Mouse (Mus musculus) heart, embryonic 14.5 days (tissue): ENCODE measurements around the gene Lactbl1. TPM values are rescaled to one million over a fixed set of nuclear protein-coding genes. Genes with fewer than 3 reads are reported as not detected.

Source experiments
- ATAC-seq: fragments of 200-750 bp; cut with Nextera tagmentation; 2 replicates; pipeline ENCODE4 v1.8.0; 2017; ENCODE audit warnings: low read depth, moderate TSS enrichment; ENCODE audit not compliant: insufficient number of reproducible peaks, insufficient read depth, low FRiP score
- H3K27ac ChIP-seq, 2 experiments: fragments of 200-500 bp in 1 of 2; fragments of 300-500 bp in 1 of 2; sonication (generic) in 1 of 2; replicated peaks in 1 of 2; 2 replicates each; pipeline ENCODE4 v1.5.1; 2012 to 2014; ENCODE audit warnings: low read depth in 2 of 2, low read length in 2 of 2, control low read depth in 1 of 2, mild to moderate bottlenecking in 1 of 2, mixed read lengths in 1 of 2; ENCODE audit not compliant: control insufficient read depth in 1 of 2, insufficient read depth in 1 of 2
- H3K27me3 ChIP-seq: fragments of 300-500 bp; sonication (generic); 2 replicates; pipeline ENCODE4 v1.6.1; 2014; ENCODE audit warnings: mild to moderate bottlenecking, low read length, control low read depth; ENCODE audit not compliant: control insufficient read depth, insufficient read depth
- H3K36me3 ChIP-seq: fragments of 300-500 bp; sonication (generic); 2 replicates; pipeline ENCODE4 v1.6.1; 2014; ENCODE audit warnings: mild to moderate bottlenecking, control low read depth, low read length, mixed read lengths; ENCODE audit not compliant: control insufficient read depth, insufficient read depth
- H3K4me1 ChIP-seq, 2 experiments: fragments of 200-500 bp in 1 of 2; fragments of 300-500 bp in 1 of 2; sonication (generic) in 1 of 2; 2 replicates each; pipeline ENCODE4 v1.6.1; 2012 to 2014; ENCODE audit warnings: low read length in 2 of 2, control low read depth in 1 of 2, mixed read lengths in 1 of 2; ENCODE audit not compliant: control insufficient read depth in 2 of 2, insufficient read depth in 2 of 2
- H3K4me2 ChIP-seq: fragments of 300-500 bp; sonication (generic); 2 replicates; pipeline ENCODE4 v1.6.1; 2014; ENCODE audit warnings: mild to moderate bottlenecking, low read length
- H3K4me3 ChIP-seq, 2 experiments: fragments of 200-500 bp in 1 of 2; fragments of 300-500 bp in 1 of 2; sonication (generic) in 1 of 2; 2 replicates each; pipeline ENCODE4 v1.5.1; 2012 to 2014; ENCODE audit warnings: low read length in 2 of 2, mild to moderate bottlenecking in 2 of 2, control low read depth in 1 of 2, low read depth in 1 of 2, moderate library complexity in 1 of 2; ENCODE audit not compliant: control insufficient read depth in 1 of 2, insufficient read depth in 1 of 2
- H3K9ac ChIP-seq: fragments of 300-500 bp; sonication (generic); 2 replicates; pipeline ENCODE4 v1.6.1; 2014; ENCODE audit warnings: mild to moderate bottlenecking, low read length
- H3K9me3 ChIP-seq: fragments of 300-500 bp; sonication (generic); 2 replicates; pipeline ENCODE4 v1.6.1; 2016; ENCODE audit warnings: low read length, control low read depth; ENCODE audit not compliant: control insufficient read depth
- WGBS: fragments of 180-500 bp; shearing (Covaris S2); extraction: QIAGEN DNeasy Blood & Tissue Kit; methylation state at CpG from one replicate; pipeline ENCODE4 v1.1.7; 2014; 5-methylcytosine and 5-hydroxymethylcytosine counted together
- polyA plus RNA-seq: library from polyadenylated mRNA; unstranded; fragments of >200 nt; fragmentation: Nextera tagmentation; extraction: Ambion mirVana; gene quantifications from 2 replicates; pipeline ENCODE4 v1.2.1, GENCODE M21; 2014

Lactbl1 gene
- polyA plus RNA-seq, 1 experiment from 2014 or later: not detected

DNA sequence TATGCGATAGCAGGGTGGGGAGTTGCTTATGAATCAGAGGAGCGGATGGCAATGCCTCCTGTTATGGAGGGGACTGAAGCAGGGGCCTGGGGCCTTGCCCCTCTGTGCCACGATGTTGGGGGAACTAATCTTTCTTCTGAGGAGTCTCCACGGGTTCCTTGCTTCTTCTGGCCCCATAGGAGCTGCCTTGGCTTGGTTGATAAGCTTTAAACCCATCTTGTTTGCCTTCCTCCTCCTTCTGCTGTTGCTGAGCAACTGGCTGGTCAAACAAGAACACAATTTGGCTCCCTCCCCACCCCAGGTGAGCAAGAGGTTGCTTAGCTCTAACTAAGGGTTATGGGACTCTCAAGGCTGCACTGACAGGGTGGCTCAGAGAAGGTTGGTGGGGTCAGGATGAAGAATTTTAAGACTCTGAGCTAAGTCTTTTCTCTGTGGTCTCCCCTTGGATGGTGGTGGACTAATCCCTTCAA is 12.0 kb upstream of the Lactbl1 start, which contains the start of gene Tex46:
TSS of gene Tex46 (plus strand) at position 51 of the 470 bp plus-strand sequence.
- Histone ChIP-seq H3K9ac (no peak within 1 kb of the TSS), H3K27ac (no peak within 1 kb of the TSS), H3K4me3 (no peak within 1 kb of the TSS), H3K36me3 (no peaks in the 10 kb centered on the region), H3K4me1 (no peaks in the 10 kb centered on the region), H3K27me3 (no peaks in the 10 kb centered on the region), H3K9me3 (no peaks in the 10 kb centered on the region), H3K4me2 (no peak within 1 kb of the TSS)
- ATAC-seq: no peak
- 53% methylated on average over 4 of the region's 4 CpGs for WGBS

DNA sequence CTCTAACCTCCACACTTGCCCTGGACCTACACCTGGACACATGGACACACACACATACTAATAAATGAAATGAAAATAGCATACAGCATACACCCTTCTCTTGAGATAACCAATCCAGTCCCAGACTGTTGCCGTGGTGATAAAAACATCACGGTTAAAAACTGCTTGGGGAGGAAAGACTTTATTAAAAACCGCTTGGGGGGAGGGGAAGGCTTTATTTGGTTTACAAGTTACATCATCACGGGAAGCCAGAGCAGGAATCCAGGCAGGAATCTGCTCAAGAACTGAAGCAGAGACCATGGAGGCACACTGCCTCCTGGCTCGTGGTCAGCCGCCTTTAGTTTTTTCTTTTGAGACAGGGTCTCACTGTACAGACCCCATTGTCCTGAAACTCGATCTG is 8.8 kb upstream of the Lactbl1 start:
- no peak for ATAC-seq
- 62% methylated on average over 7 of the region's 7 CpGs for WGBS
- Histone ChIP-seq H3K4me1 (peaks cover 0 to 2% of the 10 kb centered on the region in 2 experiments; a peak in 1 of 4 replicates), H3K4me2 (no peak overlapping the region), H3K9ac (no peak overlapping the region), H3K36me3 (no peaks in the 10 kb centered on the region), H3K9me3 (no peaks in the 10 kb centered on the region), H3K27me3 (no peaks in the 10 kb centered on the region), H3K4me3 (no peak overlapping the region), H3K27ac (no peak overlapping the region)

DNA sequence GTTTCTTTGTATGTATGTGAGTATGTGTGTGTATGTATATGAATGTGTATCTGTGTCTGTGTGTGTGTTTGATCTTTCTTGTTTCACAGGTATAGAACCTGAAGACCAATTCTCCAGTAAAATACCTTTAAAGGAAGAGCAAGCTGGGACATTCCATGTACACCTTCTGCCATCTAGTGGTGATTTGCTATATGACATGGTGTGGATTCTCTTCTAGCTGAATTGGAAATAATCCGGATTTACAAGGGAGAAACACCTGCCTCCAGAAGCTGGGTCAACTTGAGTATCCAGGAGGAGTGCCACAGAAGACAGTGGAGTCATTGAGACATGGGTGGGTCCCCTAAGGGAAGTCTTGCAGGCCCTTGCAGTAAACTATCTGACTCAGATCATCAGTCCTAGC is 1.1 kb upstream of the Lactbl1 start:
- no peaks in the 10 kb centered on the region for H3K36me3 ChIP-seq
- peaks cover 4% of the 10 kb centered on the region in 2 experiments; a peak in 2 of 4 replicates for H3K4me1 ChIP-seq
- H3K4me3 ChIP-seq: no peak overlapping the region
- H3K9ac ChIP-seq: no peak overlapping the region
- no peak overlapping the region for H3K27ac ChIP-seq
- no peak overlapping the region for H3K4me2 ChIP-seq
- no peaks in the 10 kb centered on the region for H3K9me3 ChIP-seq
- no peak for ATAC-seq
- H3K27me3 ChIP-seq: peaks cover 6% of the 10 kb centered on the region; the same call in 1 of the 2 replicates
- 3% methylated on average over 1 of the region's 1 CpGs for WGBS

DNA sequence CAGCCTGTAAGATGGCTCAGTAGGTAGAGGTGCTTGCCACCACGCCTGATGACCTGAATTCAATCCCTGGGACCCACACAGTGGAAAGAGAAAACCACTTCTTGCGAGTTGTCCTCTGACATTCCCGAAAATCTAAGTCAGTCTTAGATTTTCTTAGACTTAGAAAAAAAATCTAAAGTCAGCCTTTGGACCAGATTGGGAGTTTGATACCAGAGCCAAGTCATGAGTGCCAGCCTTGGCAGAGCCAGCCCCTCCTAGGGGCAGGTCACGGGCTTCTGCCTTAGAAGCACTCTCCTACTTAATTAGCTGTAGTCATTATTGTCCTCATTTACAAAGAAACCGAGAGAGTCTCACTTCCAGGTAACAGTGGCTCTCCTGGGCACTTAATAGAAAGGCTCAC is 465 bp upstream of the Lactbl1 start:
- H3K4me1 ChIP-seq: peaks cover 4% of the 10 kb centered on the region in 2 experiments; a peak in 2 of 4 replicates
- 59% methylated on average over 5 of the region's 5 CpGs for WGBS
- H3K4me2 ChIP-seq: no peak overlapping the region
- H3K9ac ChIP-seq: no peak overlapping the region
- H3K36me3 ChIP-seq: no peaks in the 10 kb centered on the region
- H3K4me3 ChIP-seq: no peak overlapping the region
- no peaks in the 10 kb centered on the region for H3K9me3 ChIP-seq
- no peak for ATAC-seq
- H3K27me3 ChIP-seq: peaks cover 6% of the 10 kb centered on the region; the same call in 1 of the 2 replicates
- H3K27ac ChIP-seq: no peak overlapping the region

DNA sequence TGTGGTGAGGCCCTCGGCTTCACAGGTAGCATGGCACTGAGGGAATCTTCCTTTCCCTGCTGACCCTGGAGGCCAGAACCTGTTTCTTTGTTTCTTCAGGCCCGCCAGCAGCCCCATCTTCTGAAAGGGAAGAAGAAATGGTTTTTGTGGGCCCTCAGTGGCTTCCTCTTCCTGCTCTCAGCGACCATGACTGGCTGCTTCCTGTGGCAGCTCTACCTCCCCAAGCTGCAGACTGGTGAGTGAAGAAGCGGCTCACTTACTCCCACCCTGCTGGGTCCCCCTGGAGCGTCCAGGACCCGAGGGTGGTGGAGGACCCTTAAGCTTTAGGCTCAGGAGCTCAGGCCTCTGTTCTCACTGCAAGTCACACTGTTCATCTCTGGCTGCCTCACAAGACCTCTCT is 4.2 kb downstream of the Lactbl1 start:
- Histone ChIP-seq H3K9me3 (no peaks in the 10 kb centered on the region), H3K4me3 (no peak overlapping the region), H3K36me3 (no peaks in the 10 kb centered on the region), H3K4me1 (peaks cover 5 to 8% of the 10 kb centered on the region in 2 experiments), H3K27me3 (peaks cover 6% of the 10 kb centered on the region; the same call in 1 of the 2 replicates), H3K4me2 (no peak overlapping the region), H3K9ac (no peak overlapping the region), H3K27ac (no peak overlapping the region)
- 75% methylated on average over 6 of the region's 6 CpGs for WGBS
- ATAC-seq: no peak

GRCm38 (mm10) chr4:136631237-136631994 is 9.0 kb downstream of the Lactbl1 start:
- H3K4me1 ChIP-seq: peaks cover 8% of the 10 kb centered on the region in 2 experiments
- peaks cover 10% of the 10 kb centered on the region for H3K27me3 ChIP-seq
- H3K36me3 ChIP-seq: no peaks in the 10 kb centered on the region
- WGBS: 75% methylated on average over 11 of the region's 11 CpGs
- peak; percentile 69; the same call in 1 of the 2 replicates for ATAC-seq
- no peak overlapping the region for H3K4me2 ChIP-seq
- no peak overlapping the region for H3K9ac ChIP-seq
- H3K27ac ChIP-seq: no peak overlapping the region
- no peak overlapping the region for H3K4me3 ChIP-seq
- H3K9me3 ChIP-seq: no peaks in the 10 kb centered on the region

DNA sequence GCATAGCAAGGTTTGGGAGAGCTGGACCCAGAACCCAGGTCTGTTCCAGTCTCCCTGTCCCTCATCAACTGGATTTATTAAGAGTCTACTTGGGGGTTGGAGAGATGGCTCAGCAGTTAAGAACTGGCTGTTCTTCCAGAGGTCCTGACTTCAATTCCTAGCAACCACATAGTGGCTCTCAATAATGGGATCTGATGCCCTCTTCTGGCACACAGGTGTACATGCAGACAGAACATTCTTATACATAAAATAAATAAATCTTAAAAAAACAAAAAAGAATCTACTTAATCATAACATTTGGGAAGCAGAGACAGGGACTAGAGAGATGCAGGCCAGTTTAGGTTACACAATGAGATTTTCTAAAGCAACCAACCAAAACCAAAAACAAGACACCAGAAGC is 13.6 kb downstream of the Lactbl1 start:
- no peak overlapping the region for H3K9ac ChIP-seq
- H3K4me2 ChIP-seq: no peak overlapping the region
- no peaks in the 10 kb centered on the region for H3K9me3 ChIP-seq
- H3K4me1 ChIP-seq: peaks cover 8 to 15% of the 10 kb centered on the region in 2 experiments
- H3K27me3 ChIP-seq: peaks cover 38% of the 10 kb centered on the region
- no peak for ATAC-seq
- no peaks in the 10 kb centered on the region for H3K36me3 ChIP-seq
- H3K4me3 ChIP-seq: no peak overlapping the region
- H3K27ac ChIP-seq: no peak overlapping the region
